Mouse (Mus musculus) liver, embryonic 13.5 days (tissue): ENCODE measurements around the gene Ugt1a5. TPM values are rescaled to one million over a fixed set of nuclear protein-coding genes. Genes with fewer than 3 reads are reported as not detected.

ENCODE experiments used
- ATAC-seq: fragments of 200-750 bp; cut with Nextera tagmentation; 2 replicates; pipeline ENCODE4 v1.8.0; 2017; ENCODE audit warnings: low read depth, mild to moderate bottlenecking, moderate number of reproducible peaks, moderate library complexity
- DNase-seq: peaks from one replicate; pipeline ENCODE4 v3.0.0; 2022
- H3K27ac ChIP-seq: fragments of 300-500 bp; sonication (generic); 2 replicates; pipeline ENCODE4 v1.5.1; 2015; ENCODE audit warnings: moderate library complexity, mild to moderate bottlenecking, inconsistent platforms
- H3K27me3 ChIP-seq: fragments of 300-500 bp; sonication (generic); 2 replicates; pipeline ENCODE4 v1.6.1; 2015; ENCODE audit warnings: mild to moderate bottlenecking, inconsistent platforms
- H3K36me3 ChIP-seq: fragments of 300-500 bp; sonication (generic); 2 replicates; pipeline ENCODE4 v1.6.1; 2015; ENCODE audit warnings: mild to moderate bottlenecking, inconsistent platforms
- H3K4me1 ChIP-seq: fragments of 300-500 bp; sonication (generic); replicated peaks from 2 replicates; pipeline ENCODE4 v1.6.1; 2015; ENCODE audit warnings: inconsistent platforms
- H3K4me2 ChIP-seq: fragments of 300-500 bp; sonication (generic); 2 replicates; pipeline ENCODE4 v1.6.1; 2015; ENCODE audit warnings: inconsistent platforms, mild to moderate bottlenecking, moderate library complexity
- H3K4me3 ChIP-seq: fragments of 300-500 bp; sonication (generic); replicated peaks from 2 replicates; pipeline ENCODE4 v1.5.1; 2015; ENCODE audit warnings: mild to moderate bottlenecking, inconsistent platforms
- H3K9ac ChIP-seq: fragments of 300-500 bp; sonication (generic); 2 replicates; pipeline ENCODE4 v1.6.1; 2015; ENCODE audit warnings: mild to moderate bottlenecking, inconsistent platforms
- H3K9me3 ChIP-seq: fragments of 300-500 bp; sonication (generic); replicated peaks from 2 replicates; pipeline ENCODE4 v1.6.1; 2016; ENCODE audit warnings: inconsistent platforms
- WGBS: fragments of 180-500 bp; shearing (Covaris S2); methylation state at CpG from one replicate; pipeline ENCODE4 v1.1.7; 2015; ENCODE audit not compliant: insufficient replicate concordance; 5-methylcytosine and 5-hydroxymethylcytosine counted together
- polyA plus RNA-seq: library from polyadenylated mRNA; unstranded; fragments of >200 nt; fragmentation: Nextera tagmentation; extraction: Ambion mirVana; gene quantifications from 2 replicates; pipeline ENCODE4 v1.2.1, GENCODE M21; 2015

The Ugt1a5 gene
- polyA plus RNA-seq, 1 experiment from 2014 or later = not detected

DNA sequence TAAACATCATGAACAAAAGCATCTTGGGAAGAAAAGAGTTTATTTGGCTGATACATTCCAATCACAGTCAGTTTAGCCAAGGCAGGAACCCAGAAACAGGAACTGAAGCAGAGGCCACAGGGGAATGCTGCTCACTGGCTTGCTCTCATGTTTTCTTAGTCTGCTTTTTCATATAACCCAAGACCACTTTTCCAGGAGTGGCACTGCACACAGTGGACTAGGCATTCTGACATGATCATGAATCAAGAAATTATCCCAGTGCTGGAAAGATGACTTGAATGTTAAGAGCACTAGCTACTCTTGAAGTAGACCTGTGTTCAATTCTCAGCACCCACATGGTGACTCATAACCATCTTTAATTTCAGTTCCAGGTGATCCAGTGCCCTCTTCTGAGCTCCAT, 59.9 kb downstream of the Ugt1a5 start:
- Histone ChIP-seq H3K4me3 (no peak overlapping the region), H3K9ac (no peak overlapping the region), H3K9me3 (peaks cover 41% of the 10 kb centered on the region), H3K27me3 (no peaks in the 10 kb centered on the region), H3K4me1 (no peaks in the 10 kb centered on the region), H3K27ac (no peak overlapping the region), H3K36me3 (no peaks in the 10 kb centered on the region), H3K4me2 (no peak overlapping the region)
- ATAC-seq (no peak), DNase-seq (no peak)

DNA sequence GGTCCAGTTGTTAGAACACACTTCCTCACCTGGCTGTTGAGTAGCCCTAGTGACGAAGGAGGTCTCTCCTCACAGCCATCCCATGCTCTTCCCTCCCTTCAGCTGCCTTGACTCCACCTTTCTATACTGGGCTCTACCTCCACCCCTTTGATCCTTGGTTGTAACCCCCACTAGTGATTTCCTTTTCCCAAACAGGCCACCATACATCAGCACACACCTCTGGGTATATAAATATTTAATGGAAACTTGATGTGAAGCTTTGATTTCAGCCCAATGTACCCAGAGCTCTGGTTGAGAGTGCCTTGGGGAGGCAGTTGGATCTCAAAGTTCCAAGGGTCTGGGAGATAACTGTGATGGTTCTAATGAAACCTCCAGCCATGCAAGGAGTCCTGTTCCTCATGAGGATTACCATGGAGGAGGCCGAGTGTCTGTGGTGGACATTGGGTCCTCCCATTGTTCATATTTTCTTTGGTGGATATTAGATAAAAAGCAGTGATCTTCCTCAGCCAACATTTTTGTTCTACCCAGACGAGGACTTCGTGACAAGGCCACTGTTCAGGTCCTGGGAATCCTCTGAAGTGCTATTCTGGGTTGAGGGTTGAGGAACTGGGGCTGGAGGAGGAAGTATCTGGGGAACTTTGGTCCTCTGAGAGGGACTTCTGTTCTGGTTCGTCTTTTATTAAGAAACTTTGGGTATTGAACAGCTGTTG, 61.0 kb downstream of the Ugt1a5 start, which contains the start of gene Mroh2a:
TSS of gene Mroh2a (plus strand) at position 317 of the 710 bp plus-strand sequence.
- Histone ChIP-seq H3K9ac (no peak within 1 kb of the TSS), H3K27ac (no peak within 1 kb of the TSS), H3K36me3 (no peaks in the 10 kb centered on the region), H3K27me3 (no peaks in the 10 kb centered on the region), H3K4me1 (no peaks in the 10 kb centered on the region), H3K4me3 (no peak within 1 kb of the TSS), H3K9me3 (peaks cover 47% of the 10 kb centered on the region), H3K4me2 (no peak within 1 kb of the TSS)
- ATAC-seq = no peak
- 32% methylated on average over 5 of the region's 5 CpGs for WGBS
- DNase-seq = no peak

DNA sequence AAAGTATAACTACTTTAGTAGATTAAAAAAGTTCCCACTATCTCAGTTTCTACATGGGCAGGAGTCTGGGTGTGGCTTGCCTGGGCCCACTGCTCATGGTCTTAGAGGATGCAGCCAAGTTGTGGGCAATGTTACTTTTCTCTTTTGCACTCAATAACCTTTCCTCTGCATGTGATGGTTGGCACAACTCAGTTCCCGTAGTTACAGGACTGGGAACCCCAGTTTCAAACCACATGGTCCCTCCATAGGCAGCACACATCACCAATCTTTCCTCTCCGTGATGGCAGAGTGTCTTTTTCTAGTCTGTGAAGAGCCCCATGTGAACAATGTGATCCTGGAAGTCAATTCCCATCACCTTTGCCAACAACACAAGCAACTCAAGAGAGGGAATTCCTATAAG, 61.7 kb downstream of the Ugt1a5 start:
- H3K4me2 ChIP-seq = no peak overlapping the region
- DNase-seq = no peak
- no peak overlapping the region for H3K9ac ChIP-seq
- no peaks in the 10 kb centered on the region for H3K36me3 ChIP-seq
- H3K27me3 ChIP-seq = no peaks in the 10 kb centered on the region
- peaks cover 54% of the 10 kb centered on the region for H3K9me3 ChIP-seq
- no peak for ATAC-seq
- WGBS = 42% methylated on average over 2 of the region's 2 CpGs
- H3K4me1 ChIP-seq = no peaks in the 10 kb centered on the region
- H3K4me3 ChIP-seq = no peak overlapping the region
- H3K27ac ChIP-seq = no peak overlapping the region

DNA sequence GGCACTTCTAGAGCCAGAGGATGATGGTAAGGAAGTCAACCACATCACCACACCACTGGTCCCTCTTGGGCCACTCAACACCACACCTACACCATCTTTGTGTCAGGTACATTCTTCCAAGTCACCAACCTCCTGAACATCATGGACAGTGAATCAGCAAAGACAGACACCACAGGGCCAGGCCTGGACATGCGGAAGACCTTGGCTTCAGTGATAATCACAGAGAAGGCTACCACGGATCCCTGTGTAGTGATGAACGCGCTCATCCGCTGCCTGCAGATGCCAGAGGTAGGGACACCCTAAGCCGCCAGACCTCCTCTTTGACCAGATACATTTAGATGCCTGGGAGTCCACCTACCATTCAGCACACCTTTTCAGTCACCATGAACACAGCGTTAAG, 62.3 kb downstream of the Ugt1a5 start:
- DNase-seq = no peak
- H3K9ac ChIP-seq = no peak overlapping the region
- no peak overlapping the region for H3K4me3 ChIP-seq
- no peaks in the 10 kb centered on the region for H3K27me3 ChIP-seq
- H3K4me1 ChIP-seq = no peaks in the 10 kb centered on the region
- peaks cover 60% of the 10 kb centered on the region for H3K9me3 ChIP-seq
- no peak overlapping the region for H3K4me2 ChIP-seq
- H3K36me3 ChIP-seq = no peaks in the 10 kb centered on the region
- ATAC-seq = no peak
- WGBS = 57% methylated on average over 7 of the region's 7 CpGs
- no peak overlapping the region for H3K27ac ChIP-seq

DNA sequence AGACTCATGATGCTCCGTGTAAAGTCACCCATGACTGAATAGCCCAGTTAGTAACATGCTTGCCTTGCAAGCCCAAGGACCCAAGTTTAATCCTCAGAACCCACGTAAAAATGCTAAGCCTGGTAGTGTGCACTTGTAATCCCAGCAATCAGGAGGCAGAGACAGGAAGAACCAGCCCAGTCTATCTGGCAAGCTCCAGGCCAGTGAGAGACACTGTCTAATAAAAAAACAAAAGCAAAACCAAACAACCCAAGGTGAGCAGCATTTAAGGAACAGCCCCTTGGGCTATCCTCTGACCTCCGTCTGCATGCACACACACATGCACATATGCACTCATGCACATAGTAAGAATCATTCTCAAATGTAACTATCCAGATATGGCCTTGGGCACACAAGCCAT, 63.8 kb downstream of the Ugt1a5 start:
- H3K4me2 ChIP-seq = no peak overlapping the region

DNA sequence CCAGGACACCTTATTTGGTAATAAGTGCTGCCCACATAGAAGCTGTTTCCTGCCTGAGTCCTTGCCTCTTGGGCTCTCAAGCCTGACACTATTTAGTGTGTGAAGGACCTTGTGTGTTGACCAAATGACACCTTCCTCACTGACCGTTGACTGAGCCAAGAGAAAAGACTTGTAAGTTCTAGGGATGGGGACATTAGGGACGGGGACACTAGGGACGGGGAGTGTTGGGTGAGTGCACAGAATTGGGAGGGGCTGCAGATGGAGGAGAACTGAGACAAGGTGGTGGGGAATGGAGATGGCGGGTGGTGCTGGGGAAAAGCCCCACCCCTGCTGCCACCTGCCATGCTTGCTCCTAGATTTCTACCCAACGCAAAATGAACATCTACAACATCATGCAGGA, 64.2 kb downstream of the Ugt1a5 start:
- Histone ChIP-seq H3K9me3 (peaks cover 78% of the 10 kb centered on the region), H3K36me3 (no peaks in the 10 kb centered on the region), H3K27me3 (no peaks in the 10 kb centered on the region), H3K9ac (no peak overlapping the region), H3K4me1 (no peaks in the 10 kb centered on the region), H3K4me3 (no peak overlapping the region), H3K27ac (no peak overlapping the region), H3K4me2 (no peak overlapping the region)
- 0 out of 2 replicates have a peak, but pooled peaks have one; percentile 8 for ATAC-seq
- no peak for DNase-seq
- WGBS = 62% methylated on average over 5 of the region's 5 CpGs

More for the DNA sequence above, 63.8 kb downstream of the Ugt1a5 start:
- Histone ChIP-seq H3K4me1 (no peaks in the 10 kb centered on the region), H3K36me3 (no peaks in the 10 kb centered on the region), H3K9ac (no peak overlapping the region), H3K27ac (no peak overlapping the region), H3K4me3 (no peak overlapping the region), H3K27me3 (no peaks in the 10 kb centered on the region), H3K9me3 (peaks cover 74% of the 10 kb centered on the region)
- WGBS = 54% methylated on average over 3 of the region's 3 CpGs
- DNase-seq = no peak
- no peak for ATAC-seq

DNA sequence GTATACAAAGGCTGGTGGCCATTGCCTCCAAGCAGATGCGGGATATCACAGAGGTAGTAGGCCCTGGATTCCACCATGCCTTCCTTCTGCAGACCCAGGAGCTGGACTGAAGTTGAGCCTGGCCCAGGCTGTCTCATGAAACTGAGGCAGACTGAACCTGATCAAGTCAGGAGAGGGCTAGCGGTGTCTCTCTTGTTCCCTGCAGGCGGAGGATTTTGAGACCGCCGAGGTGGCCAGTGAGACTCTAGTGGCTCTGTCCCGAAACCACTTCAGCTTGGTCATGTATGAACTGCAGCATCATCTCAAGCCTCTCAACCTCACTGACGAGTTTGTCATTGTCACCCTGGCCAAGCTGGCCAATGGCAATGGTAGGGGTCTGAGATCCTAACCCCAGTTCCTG, 64.6 kb downstream of the Ugt1a5 start:
- WGBS = 59% methylated on average over 7 of the region's 7 CpGs
- ATAC-seq = no peak

DNA sequence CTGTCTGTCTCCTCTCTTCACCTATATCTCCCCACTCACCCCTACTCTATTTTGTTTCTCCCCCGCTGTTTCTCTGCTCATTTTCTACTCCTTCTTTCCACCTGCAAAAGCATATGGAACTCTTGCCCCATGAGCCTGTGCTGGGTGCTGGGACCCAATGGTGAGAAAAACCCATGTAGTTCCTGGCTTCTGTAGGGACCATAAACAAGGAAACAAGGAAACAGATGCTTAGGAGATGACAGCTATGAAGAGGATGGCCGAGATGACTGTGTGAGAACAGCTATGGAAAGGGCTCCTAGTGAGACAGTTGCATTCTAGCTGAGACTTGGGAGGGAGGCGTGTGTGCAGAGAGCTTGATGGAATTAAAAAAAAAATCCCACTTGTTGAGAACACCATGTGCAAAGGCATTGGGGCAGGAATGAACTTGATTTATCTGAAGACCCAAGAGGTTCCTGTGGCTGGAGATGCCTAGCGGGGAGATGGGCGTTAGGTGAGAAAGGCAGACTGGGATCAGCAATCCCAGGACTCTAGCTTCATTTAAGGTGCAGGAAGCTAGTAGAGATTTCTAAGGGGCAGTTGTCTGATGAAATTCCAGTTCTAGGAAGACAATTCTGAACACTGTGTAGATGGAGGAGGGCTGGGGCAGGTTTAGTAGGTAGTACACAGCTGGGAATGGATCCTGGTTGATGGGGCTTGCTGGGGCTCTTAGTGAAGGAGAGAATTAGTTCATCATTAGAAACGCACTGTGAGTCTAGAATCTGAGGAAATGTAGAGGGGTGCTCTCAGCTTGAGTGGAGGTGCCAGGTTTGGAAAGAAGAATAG, 65.4 kb downstream of the Ugt1a5 start:
- no peak overlapping the region for H3K9ac ChIP-seq
- no peaks in the 10 kb centered on the region for H3K36me3 ChIP-seq
- peaks cover 82% of the 10 kb centered on the region for H3K9me3 ChIP-seq
- DNase-seq (no peak), ATAC-seq (no peak)
- H3K4me3 ChIP-seq = no peak overlapping the region
- no peak overlapping the region for H3K27ac ChIP-seq
- no peak overlapping the region for H3K4me2 ChIP-seq
- H3K4me1 ChIP-seq = no peaks in the 10 kb centered on the region
- H3K27me3 ChIP-seq = no peaks in the 10 kb centered on the region
- WGBS = 57% methylated on average over 6 of the region's 6 CpGs

More for the DNA sequence above, 64.6 kb downstream of the Ugt1a5 start:
- H3K9ac ChIP-seq = no peak overlapping the region
- H3K4me2 ChIP-seq = no peak overlapping the region
- H3K4me3 ChIP-seq = no peak overlapping the region
- no peaks in the 10 kb centered on the region for H3K4me1 ChIP-seq
- peaks cover 81% of the 10 kb centered on the region for H3K9me3 ChIP-seq
- no peaks in the 10 kb centered on the region for H3K27me3 ChIP-seq
- no peak for DNase-seq
- no peak overlapping the region for H3K27ac ChIP-seq
- H3K36me3 ChIP-seq = no peaks in the 10 kb centered on the region

DNA sequence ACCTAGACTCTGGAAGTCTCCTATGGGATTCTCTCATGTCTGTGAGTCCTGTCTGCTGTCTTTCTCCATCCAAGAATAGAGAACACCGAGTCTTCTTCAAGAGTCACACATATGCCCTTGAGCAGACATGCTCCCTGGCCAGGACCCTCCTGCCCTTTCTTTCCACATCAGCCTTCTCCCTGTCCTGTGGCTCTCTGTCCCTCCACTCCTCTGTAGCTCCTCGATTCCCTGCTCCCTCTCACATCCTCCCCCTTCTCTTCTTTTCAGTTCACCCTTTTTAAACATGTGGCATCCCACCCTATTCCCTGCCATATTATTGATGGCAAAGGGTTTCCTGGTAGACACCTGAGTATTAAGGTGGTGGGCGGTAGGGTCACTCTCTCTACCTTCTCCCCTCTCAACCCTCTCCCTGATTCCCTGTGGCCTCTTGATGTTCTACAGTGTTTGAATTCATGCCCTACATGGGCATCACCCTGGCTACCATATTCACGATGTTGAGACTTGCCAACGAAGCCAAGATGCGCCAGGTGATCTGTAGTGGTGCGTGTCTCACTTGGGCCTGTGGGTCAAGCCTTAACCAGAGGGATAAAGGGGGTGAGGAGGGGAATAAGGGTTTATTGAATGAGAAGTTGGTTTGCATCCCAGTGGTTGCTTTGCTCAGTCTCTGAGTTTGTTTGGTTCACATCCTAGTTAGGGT, 66.1 kb downstream of the Ugt1a5 start:
- WGBS = 49% methylated on average over 7 of the region's 7 CpGs
- Histone ChIP-seq H3K9ac (no peak overlapping the region), H3K36me3 (no peaks in the 10 kb centered on the region), H3K4me1 (no peaks in the 10 kb centered on the region), H3K4me2 (no peak overlapping the region), H3K4me3 (no peak overlapping the region), H3K27me3 (no peaks in the 10 kb centered on the region), H3K27ac (no peak overlapping the region), H3K9me3 (peaks cover 79% of the 10 kb centered on the region)
- ATAC-seq = no peak
- DNase-seq = no peak

DNA sequence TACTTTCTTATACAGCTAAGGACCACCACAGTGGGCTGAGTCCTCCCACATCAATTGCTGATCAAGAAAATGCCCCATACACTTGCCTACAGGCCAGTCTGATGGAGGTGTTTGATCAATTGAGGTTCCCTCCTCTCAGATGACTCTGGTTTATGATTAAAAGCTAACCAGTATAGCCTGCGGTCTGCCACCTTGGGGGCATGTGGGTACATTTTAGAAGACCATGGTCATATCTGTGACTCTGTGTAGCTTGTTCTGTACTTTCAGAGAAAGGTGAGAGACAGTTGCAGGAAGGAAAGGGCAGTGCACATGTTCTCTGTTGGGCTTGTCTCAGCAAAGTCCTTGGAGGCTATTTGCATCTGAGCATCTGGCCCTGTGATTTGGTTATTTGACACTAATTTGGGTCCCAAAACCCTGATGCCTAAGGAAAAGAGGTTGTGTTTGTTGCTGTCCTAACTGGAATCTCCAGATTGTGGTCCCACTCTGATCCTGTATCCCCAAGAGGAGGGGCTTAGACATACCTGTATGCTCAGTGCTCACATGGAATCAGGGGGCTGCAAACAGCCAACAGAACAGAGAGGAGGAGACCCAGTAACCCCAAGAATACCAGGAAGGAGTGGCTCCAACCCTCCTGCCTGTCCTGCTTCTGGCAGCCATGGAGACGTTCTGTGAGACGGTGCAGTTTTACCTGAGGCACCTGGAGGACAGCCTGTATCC, 67.0 kb downstream of the Ugt1a5 start:
- no peaks in the 10 kb centered on the region for H3K36me3 ChIP-seq
- 47% methylated on average over 3 of the region's 3 CpGs for WGBS
- no peak overlapping the region for H3K4me3 ChIP-seq
- DNase-seq = no peak
- peaks cover 81% of the 10 kb centered on the region for H3K9me3 ChIP-seq
- H3K4me1 ChIP-seq = no peaks in the 10 kb centered on the region
- H3K27me3 ChIP-seq = no peaks in the 10 kb centered on the region
- 0 out of 2 replicates have a peak, but pooled peaks have one; percentile 2 for ATAC-seq
- no peak overlapping the region for H3K4me2 ChIP-seq
- H3K27ac ChIP-seq = no peak overlapping the region
- H3K9ac ChIP-seq = no peak overlapping the region
